In the genomic region with DNA sequence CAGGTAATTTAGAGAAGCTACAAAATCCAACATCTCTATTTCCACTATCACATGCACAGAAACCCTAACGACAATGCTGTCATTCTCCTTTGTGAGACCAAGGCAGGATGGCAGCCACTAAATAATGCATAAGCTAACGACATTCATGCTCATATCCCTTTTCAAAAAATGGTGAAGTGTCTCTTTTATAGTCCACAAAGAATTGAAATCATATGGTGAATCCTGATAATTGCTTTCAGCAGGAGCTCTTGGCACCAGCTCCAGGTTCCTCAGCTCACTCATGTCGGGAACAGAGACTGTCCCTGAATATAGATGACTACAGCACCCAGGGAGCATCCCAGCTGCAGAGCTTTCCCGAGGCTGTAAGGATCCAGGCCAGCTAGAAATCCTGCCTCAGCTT, we compare ENCODE assay signal across 18 mouse cellular contexts. TPM values are rescaled to one million over a fixed set of nuclear protein-coding genes. Genes with fewer than 3 reads are reported as not detected.
DNase-seq lines count a peak whose midpoint lies in the region; ATAC-seq lines count a peak whose summit lies in the region.
"Had no signal": no experiment of that assay in that cellular context is flagged by ENCODE, and none has a peak within 500 bp of the region (broad histone marks: within the 10 kb centered on the region; RNA-seq: fewer than 3 reads in every experiment).

No protein-coding gene starts in this region.

- WGBS in hindbrain, embryonic 14.5 days: 23% methylated on average over 4 of the region's 4 CpGs
- WGBS in hindbrain, embryonic 12.5 days: 49% methylated on average over 4 of the region's 4 CpGs
- 35% methylated on average over 4 of the region's 4 CpGs for WGBS in neural tube, embryonic 13.5 days
- 66% methylated on average over 4 of the region's 4 CpGs for WGBS in intestine, embryonic 15.5 days

- peak; percentile 12 to 42 for DNase-seq in cerebellum, postnatal 10 days
- no peak for DNase-seq in cerebellum, postnatal 36 days
- DNase-seq in hindbrain, embryonic 14.5 days (ENCODE audit: low spot score): peak; percentile 58
- DNase-seq in neural tube, embryonic 10.5 days (ENCODE audit: extremely low spot score, low spot score): no peak
- DNase-seq in layer of hippocampus, adult 9-11 months: peak; percentile 4
- DNase-seq: adrenal gland, adult 8-10 months; cerebellum, adult 9-11 months; gastrocnemius, postnatal 14 days; kidney, adult 11 months; kidney, postnatal 14 days; liver; lung, embryonic 14.5 days; right cerebral cortex, postnatal 25 days had no signal

- H3K27ac ChIP-seq in hindbrain, embryonic 14.5 days: peak overlapping the region; percentile 38; the same call in 1 of the 2 replicates
- no peak overlapping the region for H3K27ac ChIP-seq in hindbrain, embryonic 12.5 days
- no peak overlapping the region for H3K27ac ChIP-seq in neural tube, embryonic 13.5 days (replicated peaks)
- no peak overlapping the region for H3K27ac ChIP-seq in intestine, embryonic 15.5 days
- H3K27ac ChIP-seq: heart, embryonic 10.5 days had no signal

- H3K4me1 ChIP-seq in hindbrain, embryonic 14.5 days (replicated peaks; ENCODE audit: control insufficient read depth, insufficient read depth, low read length): no peaks in the 10 kb centered on the region
- H3K4me1 ChIP-seq in hindbrain, embryonic 12.5 days: no peaks in the 10 kb centered on the region
- no peaks in the 10 kb centered on the region for H3K4me1 ChIP-seq in neural tube, embryonic 13.5 days (replicated peaks)
- no peaks in the 10 kb centered on the region for H3K4me1 ChIP-seq in intestine, embryonic 15.5 days (replicated peaks)
- H3K4me1 ChIP-seq: heart, embryonic 10.5 days had no signal

- no peak overlapping the region for H3K4me2 ChIP-seq in hindbrain, embryonic 14.5 days (replicated peaks)
- no peak overlapping the region for H3K4me2 ChIP-seq in hindbrain, embryonic 12.5 days (replicated peaks)
- no peak overlapping the region for H3K4me2 ChIP-seq in neural tube, embryonic 13.5 days
- no peak overlapping the region for H3K4me2 ChIP-seq in intestine, embryonic 15.5 days (replicated peaks)
- H3K4me2 ChIP-seq: lung, embryonic 14.5 days had no signal

- H3K9ac ChIP-seq in hindbrain, embryonic 14.5 days: no peak overlapping the region
- no peak overlapping the region for H3K9ac ChIP-seq in hindbrain, embryonic 12.5 days
- H3K9ac ChIP-seq in neural tube, embryonic 13.5 days: no peak overlapping the region
- H3K9ac ChIP-seq in intestine, embryonic 15.5 days: no peak overlapping the region
- H3K9ac ChIP-seq: lung, embryonic 14.5 days had no signal

- ATAC-seq in hindbrain, embryonic 14.5 days (ENCODE audit: low FRiP score): peak; percentile 74
- no peak; the same call in 1 of the 2 replicates for ATAC-seq in hindbrain, embryonic 12.5 days (ENCODE audit: low FRiP score)
- ATAC-seq in neural tube, embryonic 13.5 days (ENCODE audit: low read depth): peak; percentile 71; the same call in 1 of the 2 replicates
- ATAC-seq in intestine, embryonic 15.5 days: no peak

- no peaks in the 10 kb centered on the region for H3K36me3 ChIP-seq in hindbrain, embryonic 14.5 days (replicated peaks; ENCODE audit: control insufficient read depth, insufficient read depth)
- H3K36me3 ChIP-seq in hindbrain, embryonic 12.5 days: no peaks in the 10 kb centered on the region
- H3K36me3 ChIP-seq in neural tube, embryonic 13.5 days: no peaks in the 10 kb centered on the region
- no peaks in the 10 kb centered on the region for H3K36me3 ChIP-seq in intestine, embryonic 15.5 days
- H3K36me3 ChIP-seq: heart, embryonic 10.5 days had no signal

- H3K27me3 ChIP-seq in hindbrain, embryonic 14.5 days (ENCODE audit: control insufficient read depth, insufficient read depth, low read length): no peaks in the 10 kb centered on the region
- no peaks in the 10 kb centered on the region for H3K27me3 ChIP-seq in hindbrain, embryonic 12.5 days
- no peaks in the 10 kb centered on the region for H3K27me3 ChIP-seq in neural tube, embryonic 13.5 days
- H3K27me3 ChIP-seq in intestine, embryonic 15.5 days (replicated peaks): no peaks in the 10 kb centered on the region

- H3K4me3 ChIP-seq in hindbrain, embryonic 14.5 days (replicated peaks; ENCODE audit: low read length): no peak overlapping the region
- H3K4me3 ChIP-seq in hindbrain, embryonic 12.5 days: no peak overlapping the region
- H3K4me3 ChIP-seq in neural tube, embryonic 13.5 days: no peak overlapping the region
- H3K4me3 ChIP-seq in intestine, embryonic 15.5 days (replicated peaks): no peak overlapping the region
- H3K4me3 ChIP-seq: heart, embryonic 10.5 days had no signal

- no peaks in the 10 kb centered on the region for H3K9me3 ChIP-seq in hindbrain, embryonic 14.5 days (ENCODE audit: control insufficient read depth, low read length)
- no peaks in the 10 kb centered on the region for H3K9me3 ChIP-seq in hindbrain, embryonic 12.5 days (replicated peaks)
- no peaks in the 10 kb centered on the region for H3K9me3 ChIP-seq in neural tube, embryonic 13.5 days
- H3K9me3 ChIP-seq in intestine, embryonic 15.5 days: no peaks in the 10 kb centered on the region
- H3K9me3 ChIP-seq: heart, embryonic 10.5 days had no signal

RNA-seq across cellular contexts. Expression of a gene that starts 28.9 kb away (rescaled TPM):
- polyA plus RNA-seq in hindbrain, embryonic 14.5 days (2014; fragmentation: Nextera tagmentation; extraction: Ambion mirVana): not detected in 2 replicates
- polyA plus RNA-seq in hindbrain, embryonic 12.5 days (2016; fragmentation: Nextera tagmentation; extraction: Ambion mirVana): not detected in 2 replicates
- polyA plus RNA-seq in neural tube, embryonic 13.5 days (2015; fragmentation: Nextera tagmentation; extraction: Ambion mirVana): not detected in 2 replicates
- polyA plus RNA-seq in intestine, embryonic 15.5 days (2015; fragmentation: Nextera tagmentation; extraction: Ambion mirVana): not detected in 2 replicates
- polyA plus RNA-seq: heart, embryonic 10.5 days; lung, embryonic 14.5 days; urinary bladder, adult 2 months had no signal

Comparison
In these comparisons a context has a peak if more than half of its experiments do, and no peak if none do; other contexts are left out.
1. DNase-seq: peak in cerebellum, postnatal 10 days (2 of 2), hindbrain, embryonic 14.5 days (single experiment) and layer of hippocampus, adult 9-11 months (single experiment); none in cerebellum, postnatal 36 days (0 of 2) and neural tube, embryonic 10.5 days (single experiment).
2. ATAC-seq: peak in hindbrain, embryonic 14.5 days (single experiment) and neural tube, embryonic 13.5 days (single experiment); none in hindbrain, embryonic 12.5 days (single experiment) and intestine, embryonic 15.5 days (single experiment).